Mouse (Mus musculus) G1E-ER4 (cell line): Measurements from ENCODE around the gene Serpinf2. TPM values are rescaled to one million over a fixed set of nuclear protein-coding genes. Genes with fewer than 3 reads are reported as not detected.

ENCODE experiments used
- GATA1 ChIP-seq: IDR thresholded peaks from one replicate; pipeline ENCODE4 v1.8.0; 2012; ENCODE audit warnings: low read length, inconsistent platforms
- polyA plus RNA-seq: library from polyadenylated mRNA; stranded (reverse); fragments of >175 nt; gene quantifications from 2 replicates; pipeline ENCODE4 v1.2.3, GENCODE M21; 2012

Gene Serpinf2
- polyA plus RNA-seq, 1 experiment = 0.05 TPM

GRCm38 (mm10) chr11:75421375-75422012 lies 17.9 kb downstream of the Serpinf2 start:
- no peak for TF ChIP-seq GATA1

- TF ChIP-seq GATA1 = no peak
Observed at GRCm38 (mm10) chr11:75420810-75421374, 18.5 kb downstream of the Serpinf2 start.

DNA sequence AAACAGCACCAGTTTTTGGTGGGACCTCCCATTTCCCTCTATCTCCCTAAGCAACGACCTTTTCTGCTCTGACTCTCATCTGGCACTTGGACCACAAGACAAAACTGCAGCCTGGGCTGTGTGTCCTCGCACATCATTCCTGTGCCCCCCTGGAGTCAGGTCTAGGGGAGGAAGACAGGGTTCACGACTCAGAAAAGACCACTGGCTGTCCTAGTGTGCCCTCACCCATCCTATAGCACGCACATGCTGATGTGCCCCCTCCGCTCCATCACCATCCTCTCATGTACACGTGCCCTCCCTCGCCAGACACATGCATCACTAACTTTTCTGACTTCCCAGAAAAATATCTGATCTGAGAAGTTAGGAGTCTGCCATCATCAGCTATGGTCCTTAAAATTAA lies 19.4 kb downstream of the Serpinf2 start:
- no peak for TF ChIP-seq GATA1

- TF ChIP-seq GATA1 = no peak
Observed at GRCm38 (mm10) chr11:75415994-75416393, 23.4 kb downstream of the Serpinf2 start.

GRCm38 (mm10) chr11:75415096-75415495 lies 24.3 kb downstream of the Serpinf2 start:
- no peak for TF ChIP-seq GATA1

- TF ChIP-seq GATA1 = no peak
Observed at GRCm38 (mm10) chr11:75410591-75410990, 28.8 kb downstream of the Serpinf2 start.

DNA sequence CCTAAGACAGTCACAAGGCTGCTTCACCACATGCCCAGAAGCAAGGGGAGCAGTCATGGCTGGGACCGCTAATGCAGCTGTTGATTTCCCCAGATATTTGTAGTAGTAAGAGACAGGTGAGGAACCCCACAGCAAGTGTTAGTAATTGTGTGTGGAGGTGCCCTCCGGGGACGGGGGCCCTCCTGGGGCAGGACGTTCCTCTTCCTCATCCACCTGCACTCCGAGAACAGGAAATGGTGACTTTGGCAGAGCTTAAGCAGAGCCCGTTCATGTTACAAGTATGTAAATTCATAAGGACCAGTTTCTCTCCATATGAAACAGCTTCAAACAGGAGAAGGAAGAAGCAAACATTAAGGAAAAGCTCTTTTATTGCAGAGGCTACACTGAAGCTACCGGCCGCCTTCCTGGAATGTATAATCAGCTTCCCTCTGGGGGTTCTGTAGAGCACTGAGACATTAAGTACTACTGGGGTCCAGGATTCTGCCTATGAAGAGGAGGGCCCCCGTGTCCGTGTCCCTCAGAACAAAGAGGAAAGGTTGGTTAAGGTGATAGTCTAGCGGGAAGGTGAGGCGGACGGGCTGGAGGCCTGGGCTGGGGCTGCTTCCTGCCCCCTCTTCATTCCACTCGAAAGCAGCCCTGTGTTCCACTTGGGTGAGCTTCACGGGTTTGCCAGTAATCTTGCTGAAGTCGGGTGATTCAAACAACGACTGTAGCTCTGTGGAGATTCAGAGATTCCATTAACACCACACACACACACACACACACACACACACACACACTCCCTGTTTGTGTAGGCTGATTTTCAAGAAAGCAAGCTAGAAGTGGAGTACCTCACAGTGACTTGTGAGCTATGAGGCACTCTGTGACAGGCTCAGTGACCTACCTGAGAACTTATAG lies 29.5 kb downstream of the Serpinf2 start:
- TF ChIP-seq GATA1 = no peak

GRCm38 (mm10) chr11:75406865-75407264 lies 32.5 kb downstream of the Serpinf2 start:
- TF ChIP-seq GATA1 = no peak

DNA sequence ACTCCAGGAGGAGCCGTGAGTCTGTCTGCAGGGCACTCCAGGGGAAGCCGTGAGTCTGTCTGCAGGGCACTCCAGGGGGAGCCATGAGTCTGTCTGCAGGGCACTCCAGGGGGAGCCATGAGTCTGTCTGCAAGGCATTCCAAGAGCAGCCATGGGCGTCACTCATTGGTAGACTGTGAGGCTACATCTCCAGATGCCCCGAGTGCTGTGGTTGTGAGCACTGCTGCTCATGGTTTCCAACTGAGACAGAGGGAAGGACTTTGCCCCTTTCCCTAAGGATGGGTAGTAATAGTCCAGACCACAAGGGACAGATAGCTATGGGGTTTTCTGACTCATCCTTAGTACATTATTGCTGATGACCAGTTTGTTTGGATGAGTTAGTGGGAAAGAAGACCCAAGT lies 33.3 kb downstream of the Serpinf2 start:
- no peak for TF ChIP-seq GATA1

DNA sequence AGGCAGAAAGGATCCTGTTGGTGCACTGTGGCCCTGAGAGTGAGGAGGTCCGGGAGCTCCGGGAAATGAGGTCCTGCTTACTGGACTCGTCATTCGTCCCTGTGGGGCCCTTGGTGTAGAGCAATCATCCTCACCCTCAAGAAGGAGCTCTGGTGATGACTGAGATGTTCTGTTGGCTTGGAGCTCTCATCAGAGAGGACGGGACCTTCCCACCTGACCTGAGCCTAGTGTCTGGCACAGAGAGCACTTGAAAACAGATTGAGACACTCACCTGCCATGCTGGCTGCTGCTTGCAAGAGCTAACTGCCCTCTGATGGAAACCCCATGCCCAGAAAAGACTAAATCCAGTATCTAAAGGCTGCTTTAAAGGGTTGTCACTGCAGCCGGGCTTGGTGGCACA lies 34.6 kb downstream of the Serpinf2 start:
- no peak for TF ChIP-seq GATA1

- no peak for TF ChIP-seq GATA1
Observed at GRCm38 (mm10) chr11:75403301-75404052, 35.9 kb downstream of the Serpinf2 start.

DNA sequence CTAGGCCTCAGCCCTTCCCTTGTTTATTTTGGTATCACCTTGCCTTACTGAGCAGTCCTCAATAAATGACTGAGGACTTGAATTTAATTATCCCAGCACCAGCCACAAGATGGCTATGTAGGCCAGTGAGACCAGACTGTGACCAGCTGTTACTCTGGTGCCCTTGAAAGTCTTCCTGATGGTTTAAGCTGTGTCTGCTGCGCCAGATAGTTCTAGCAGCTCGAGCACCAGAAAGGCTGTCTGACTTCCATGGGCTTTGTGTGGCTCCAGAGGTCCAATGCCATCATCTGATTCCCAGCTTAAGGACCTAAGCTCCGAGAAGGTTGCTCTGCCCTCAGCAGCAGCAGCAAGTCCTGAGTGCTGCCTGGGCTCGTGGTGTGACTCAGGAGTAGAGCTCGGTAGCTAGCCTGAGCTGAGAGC lies 37.1 kb downstream of the Serpinf2 start:
- no peak for TF ChIP-seq GATA1

- TF ChIP-seq GATA1 = no peak
Observed at GRCm38 (mm10) chr11:75400099-75400498, 39.3 kb downstream of the Serpinf2 start.

GRCm38 (mm10) chr11:75399411-75399841 lies 40.0 kb downstream of the Serpinf2 start:
- no peak for TF ChIP-seq GATA1

GRCm38 (mm10) chr11:75397452-75397851 lies 41.9 kb downstream of the Serpinf2 start:
- TF ChIP-seq GATA1 = no peak

DNA sequence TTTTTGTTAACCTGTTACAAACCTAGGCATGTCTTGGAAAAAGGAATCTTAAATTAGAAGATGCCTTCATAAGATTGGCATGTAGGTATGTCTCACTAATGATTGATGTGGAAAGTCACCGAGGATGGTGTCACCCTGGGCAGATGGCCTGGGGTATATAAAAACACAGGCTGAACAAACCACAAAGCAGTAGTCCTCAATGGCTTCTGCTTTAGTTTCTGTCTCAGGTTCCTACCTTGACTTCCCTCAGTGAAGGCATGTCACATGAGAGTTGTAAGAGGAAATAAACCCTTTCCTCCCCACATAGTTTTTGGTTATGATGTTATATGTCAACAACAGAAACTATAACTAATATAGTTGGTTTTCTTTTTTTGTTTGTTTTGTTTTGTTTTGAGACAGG lies 43.8 kb downstream of the Serpinf2 start:
- TF ChIP-seq GATA1 = no peak

Other genes with a start within 250 kb of the Serpinf2 start
- gene Dph1, start 248.3 kb downstream of the Serpinf2 start, polyA plus RNA-seq = 72.3 and 95.6 TPM in 2 replicates
- gene Rtn4rl1, start 245.8 kb downstream of the Serpinf2 start, polyA plus RNA-seq = 0.02 and 0.04 TPM in 2 replicates
- gene Rpa1, start 91.3 kb downstream of the Serpinf2 start, polyA plus RNA-seq = 104 and 153 TPM in 2 replicates
- gene Smyd4, start 91.2 kb downstream of the Serpinf2 start, polyA plus RNA-seq = 0.67 and 0.75 TPM in 2 replicates
- gene Serpinf1, start 16.9 kb downstream of the Serpinf2 start, polyA plus RNA-seq = not detected in 2 replicates
- gene Wdr81, start 15.1 kb upstream of the Serpinf2 start, polyA plus RNA-seq = 23.4 and 24.8 TPM in 2 replicates
- not detected in 2 replicates for gene Tlcd2, start 22.1 kb upstream of the Serpinf2 start, polyA plus RNA-seq
- 57.7 and 84.3 TPM in 2 replicates for gene Prpf8, start 47.2 kb upstream of the Serpinf2 start, polyA plus RNA-seq
- gene Rilp, start 70.5 kb upstream of the Serpinf2 start, polyA plus RNA-seq = 0.30 and 0.37 TPM in 2 replicates
- gene Scarf1, start 73.9 kb upstream of the Serpinf2 start, polyA plus RNA-seq = 0.03 and 0.04 TPM in 2 replicates
- gene Slc43a2, start 92.1 kb upstream of the Serpinf2 start, polyA plus RNA-seq = 5.1 and 6.5 TPM in 2 replicates
- 36.7 and 46.7 TPM in 2 replicates for gene Pitpna, start 148.5 kb upstream of the Serpinf2 start, polyA plus RNA-seq
- gene Inpp5k, start 191.4 kb upstream of the Serpinf2 start, polyA plus RNA-seq = 23.9 and 39.1 TPM in 2 replicates
- 32.6 and 47.1 TPM in 2 replicates for gene Myo1c, start 210.9 kb upstream of the Serpinf2 start, polyA plus RNA-seq
- gene Crk, start 239.7 kb upstream of the Serpinf2 start, polyA plus RNA-seq = 124 and 160 TPM in 2 replicates